In the genomic region with DNA sequence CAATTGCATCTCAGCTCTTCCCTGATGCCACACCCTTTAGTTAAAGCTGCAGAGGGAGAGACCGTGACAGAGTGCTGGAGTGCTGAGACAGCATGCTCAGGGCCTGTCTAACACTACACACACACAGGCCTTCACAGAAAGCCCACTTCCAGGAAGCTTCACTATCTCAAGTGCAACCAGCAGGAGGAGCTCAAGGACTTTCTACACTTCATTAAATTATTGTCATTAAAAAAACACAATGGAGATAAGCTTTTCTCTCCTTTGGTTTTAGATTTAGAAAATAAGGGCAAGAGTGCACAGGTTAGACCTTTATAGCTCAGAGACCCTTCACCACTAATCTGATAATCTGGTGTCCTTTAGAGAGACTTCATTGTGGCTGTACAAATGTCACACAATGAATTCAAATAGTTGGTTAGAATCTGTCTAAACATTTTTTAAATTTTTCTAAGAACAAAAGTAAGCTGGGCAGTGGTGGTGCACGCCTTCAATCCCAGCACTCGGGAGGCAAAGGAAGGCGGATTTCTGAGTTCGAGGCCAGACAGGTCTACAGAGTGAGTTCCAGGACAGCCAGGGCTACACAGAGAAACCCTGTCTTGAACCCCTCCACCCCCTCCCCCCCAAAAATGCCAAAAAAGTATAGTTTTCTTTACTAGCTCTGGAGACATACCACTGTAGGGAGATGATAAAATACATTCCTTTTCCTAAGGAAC, we compare ENCODE assay signal across 8 mouse cellular contexts. TPM values are rescaled to one million over a fixed set of nuclear protein-coding genes. Genes with fewer than 3 reads are reported as not detected.
DNase-seq lines count a peak whose midpoint lies in the region; ATAC-seq and TF ChIP-seq lines count a peak whose summit lies in the region.

No protein-coding gene starts in this region.

- H3K36me3 ChIP-seq in heart, embryonic 11.5 days (ENCODE audit: control insufficient read depth, insufficient read depth, low read length) = peaks cover 2% of the 10 kb centered on the region; the same call in 1 of the 2 replicates
- H3K36me3 ChIP-seq in embryonic facial prominence, embryonic 10.5 days (replicated peaks) = peaks cover 69% of the 10 kb centered on the region
- H3K36me3 ChIP-seq in hindbrain, embryonic 11.5 days (ENCODE audit: control insufficient read depth, insufficient read depth, low read length) = no peaks in the 10 kb centered on the region
- H3K36me3 ChIP-seq in midbrain, embryonic 14.5 days (ENCODE audit: control insufficient read depth, insufficient read depth, low read length) = peaks cover 16% of the 10 kb centered on the region
- H3K36me3 ChIP-seq in thymus, adult 2 months (ENCODE audit: control insufficient read depth, insufficient read depth, low read length) = peaks cover 53% of the 10 kb centered on the region

- no peaks in the 10 kb centered on the region for H3K4me1 ChIP-seq in heart, embryonic 11.5 days (ENCODE audit: control insufficient read depth, insufficient read depth, low read length)
- H3K4me1 ChIP-seq in embryonic facial prominence, embryonic 10.5 days = no peaks in the 10 kb centered on the region
- no peaks in the 10 kb centered on the region for H3K4me1 ChIP-seq in hindbrain, embryonic 11.5 days (replicated peaks; ENCODE audit: control insufficient read depth, insufficient read depth, low read length)
- no peaks in the 10 kb centered on the region for H3K4me1 ChIP-seq in midbrain, embryonic 14.5 days (ENCODE audit: control insufficient read depth, insufficient read depth, low read length)
- no peaks in the 10 kb centered on the region for H3K4me1 ChIP-seq in thymus, adult 2 months (replicated peaks; ENCODE audit: control insufficient read depth, insufficient read depth, low read length)

- intact Hi-C loops in left cerebral cortex, postnatal 10 days (cut with DNase I) = loop anchor here (2.0 kb wide), 1 partner anchor 456 kb away; no protein-coding TSS in a partner anchor

- H3K27me3 ChIP-seq in heart, embryonic 11.5 days (ENCODE audit: control insufficient read depth, insufficient read depth, low read length) = no peaks in the 10 kb centered on the region
- no peaks in the 10 kb centered on the region for H3K27me3 ChIP-seq in embryonic facial prominence, embryonic 10.5 days (replicated peaks; ENCODE audit: low read depth, poor library complexity, severe bottlenecking)
- no peaks in the 10 kb centered on the region for H3K27me3 ChIP-seq in hindbrain, embryonic 11.5 days (ENCODE audit: control insufficient read depth, insufficient read depth, low read length)
- H3K27me3 ChIP-seq in midbrain, embryonic 14.5 days (ENCODE audit: control insufficient read depth, insufficient read depth, low read length) = no peaks in the 10 kb centered on the region
- no peaks in the 10 kb centered on the region for H3K27me3 ChIP-seq in thymus, adult 2 months (ENCODE audit: control insufficient read depth, insufficient read depth, low read length)

- no peaks in the 10 kb centered on the region for H3K9me3 ChIP-seq in heart, embryonic 11.5 days (replicated peaks; ENCODE audit: control insufficient read depth, low read length)
- H3K9me3 ChIP-seq in embryonic facial prominence, embryonic 10.5 days = no peaks in the 10 kb centered on the region
- no peaks in the 10 kb centered on the region for H3K9me3 ChIP-seq in hindbrain, embryonic 11.5 days (ENCODE audit: control insufficient read depth, low read length)
- no peaks in the 10 kb centered on the region for H3K9me3 ChIP-seq in midbrain, embryonic 14.5 days (ENCODE audit: control insufficient read depth, low read length)

- ATAC-seq in heart, embryonic 11.5 days (replicated peaks; ENCODE audit: insufficient number of reproducible peaks, low FRiP score, low TSS enrichment) = no peak
- peak; percentile 68 for ATAC-seq in hindbrain, embryonic 11.5 days (ENCODE audit: low FRiP score)
- peak; percentile 69; the same call in 1 of the 2 replicates for ATAC-seq in midbrain, embryonic 14.5 days (ENCODE audit: low FRiP score, low TSS enrichment)

- no peak overlapping the region for H3K9ac ChIP-seq in heart, embryonic 11.5 days (ENCODE audit: low read depth, low read length)
- no peak overlapping the region for H3K9ac ChIP-seq in hindbrain, embryonic 11.5 days (ENCODE audit: low read depth, low read length)
- H3K9ac ChIP-seq in midbrain, embryonic 14.5 days (replicated peaks; ENCODE audit: low read length) = no peak overlapping the region

- TF ChIP-seq CTCF in thymus, adult 2 months (IDR thresholded peaks at IDR 0.05; ENCODE audit: borderline replicate concordance, control insufficient read depth, extremely low read depth, insufficient read depth, low read length, poor library complexity) = no peak

- WGBS in heart, embryonic 11.5 days (ENCODE audit: insufficient replicate concordance) = 71% methylated on average over 5 of the region's 5 CpGs
- 82% methylated on average over 5 of the region's 5 CpGs for WGBS in embryonic facial prominence, embryonic 10.5 days
- WGBS in hindbrain, embryonic 11.5 days = 64% methylated on average over 5 of the region's 5 CpGs
- WGBS in midbrain, embryonic 14.5 days = 45% methylated on average over 5 of the region's 5 CpGs
- 79% methylated on average over 5 of the region's 5 CpGs for WGBS in thymus, adult 2 months

- no peak overlapping the region for H3K4me2 ChIP-seq in heart, embryonic 11.5 days
- no peak overlapping the region for H3K4me2 ChIP-seq in hindbrain, embryonic 11.5 days (replicated peaks; ENCODE audit: low read depth, low read length)
- H3K4me2 ChIP-seq in midbrain, embryonic 14.5 days (ENCODE audit: low read length) = no peak overlapping the region

- H3K4me3 ChIP-seq in heart, embryonic 11.5 days (ENCODE audit: low read depth, low read length) = no peak overlapping the region
- no peak overlapping the region for H3K4me3 ChIP-seq in embryonic facial prominence, embryonic 10.5 days
- H3K4me3 ChIP-seq in hindbrain, embryonic 11.5 days (ENCODE audit: low read depth, low read length) = no peak overlapping the region
- no peak overlapping the region for H3K4me3 ChIP-seq in midbrain, embryonic 14.5 days (replicated peaks; ENCODE audit: low read depth, low read length)
- no peak overlapping the region for H3K4me3 ChIP-seq in thymus, adult 2 months (ENCODE audit: control insufficient read depth, insufficient read depth, low read length)

- DNase-seq in heart, adult 18-20 months = peak; percentile 13 to 57
- DNase-seq in Muller cell, postnatal 12 days (ENCODE audit: inconsistent ontology term) = peak; percentile 52
- DNase-seq in embryonic facial prominence, embryonic 10.5 days (ENCODE audit: low spot score) = peak; percentile 30
- DNase-seq in hindbrain, embryonic 11.5 days (ENCODE audit: low spot score) = peak; percentile 78
- DNase-seq in left cerebral cortex, postnatal 10 days (ENCODE audit: extremely low spot score in 1 of 2, low spot score in 2 of 2) = peak; percentile 51 to 59
- DNase-seq in midbrain, embryonic 14.5 days = peak; percentile 87
- peak; percentile 68 for DNase-seq in thymus, adult 2 months

- H3K27ac ChIP-seq in heart, embryonic 11.5 days (ENCODE audit: low read depth, low read length) = no peak overlapping the region
- no peak overlapping the region for H3K27ac ChIP-seq in embryonic facial prominence, embryonic 10.5 days (replicated peaks)
- H3K27ac ChIP-seq in hindbrain, embryonic 11.5 days (ENCODE audit: low read depth, low read length) = no peak overlapping the region
- no peak overlapping the region for H3K27ac ChIP-seq in midbrain, embryonic 14.5 days (replicated peaks; ENCODE audit: low read depth, low read length)
- H3K27ac ChIP-seq in thymus, adult 2 months (ENCODE audit: control insufficient read depth, insufficient read depth, low read length) = no peak overlapping the region

- no peak for TF ChIP-seq POLR2A in thymus, adult 2 months (IDR thresholded peaks at IDR 0.05; ENCODE audit: control insufficient read depth, extremely low read depth, insufficient read depth, low read length, poor library complexity)

RNA-seq across cellular contexts. Expression of gene Mcm6, which starts 9.4 kb away (rescaled TPM):
- 1 to 10 TPM; 6.0 to 6.5 TPM for total RNA-seq in heart, adult 18-20 months (2021)
- 192 and 204 TPM in 2 replicates for polyA plus RNA-seq in heart, embryonic 11.5 days (2014; fragmentation: Nextera tagmentation; extraction: Ambion mirVana)
- 308 and 329 TPM in 2 replicates for polyA plus RNA-seq in embryonic facial prominence, embryonic 10.5 days (2016; fragmentation: Nextera tagmentation; extraction: Ambion mirVana)
- 257 and 285 TPM in 2 replicates for polyA plus RNA-seq in hindbrain, embryonic 11.5 days (2014; fragmentation: Nextera tagmentation; extraction: Ambion mirVana)
- 10 to 100 TPM; 14.6 to 15.6 TPM for total RNA-seq in left cerebral cortex, postnatal 10 days (2021)
- 41.3 and 77.8 TPM in 2 replicates for polyA plus RNA-seq in midbrain, embryonic 14.5 days (2014; fragmentation: Nextera tagmentation; extraction: Ambion mirVana)
- polyA plus RNA-seq in thymus, adult 2 months (2012; rRNA removed) = 76.2 and 96.6 TPM in 2 replicates

RNA-seq across cellular contexts. Expression of gene Lct, which starts 40.8 kb away (rescaled TPM):
- total RNA-seq in heart, adult 18-20 months (2021) = not detected
- polyA plus RNA-seq in heart, embryonic 11.5 days (2014; fragmentation: Nextera tagmentation; extraction: Ambion mirVana) = 0.03 TPM in 1 of 2 replicates, not detected in the other
- polyA plus RNA-seq in embryonic facial prominence, embryonic 10.5 days (2016; fragmentation: Nextera tagmentation; extraction: Ambion mirVana) = 0.31 and 0.55 TPM in 2 replicates
- 0.14 and 0.20 TPM in 2 replicates for polyA plus RNA-seq in hindbrain, embryonic 11.5 days (2014; fragmentation: Nextera tagmentation; extraction: Ambion mirVana)
- total RNA-seq in left cerebral cortex, postnatal 10 days (2021) = 1 to 10 TPM; 5.4 to 6.1 TPM
- 0.12 TPM in 2 replicates for polyA plus RNA-seq in midbrain, embryonic 14.5 days (2014; fragmentation: Nextera tagmentation; extraction: Ambion mirVana)
- polyA plus RNA-seq in thymus, adult 2 months (2012; rRNA removed) = 0.15 and 0.19 TPM in 2 replicates

RNA-seq across cellular contexts. Expression of gene Dars, which starts 48.3 kb away (rescaled TPM):
- total RNA-seq in heart, adult 18-20 months (2021) = 10 to 100 TPM; 69.2 to 71.5 TPM
- polyA plus RNA-seq in heart, embryonic 11.5 days (2014; fragmentation: Nextera tagmentation; extraction: Ambion mirVana) = 71.1 and 79.2 TPM in 2 replicates
- 168 and 182 TPM in 2 replicates for polyA plus RNA-seq in embryonic facial prominence, embryonic 10.5 days (2016; fragmentation: Nextera tagmentation; extraction: Ambion mirVana)
- 151 and 159 TPM in 2 replicates for polyA plus RNA-seq in hindbrain, embryonic 11.5 days (2014; fragmentation: Nextera tagmentation; extraction: Ambion mirVana)
- 10 to 100 TPM; 64.0 to 67.9 TPM for total RNA-seq in left cerebral cortex, postnatal 10 days (2021)
- polyA plus RNA-seq in midbrain, embryonic 14.5 days (2014; fragmentation: Nextera tagmentation; extraction: Ambion mirVana) = 96.7 and 111 TPM in 2 replicates
- polyA plus RNA-seq in thymus, adult 2 months (2012; rRNA removed) = 16.3 and 17.6 TPM in 2 replicates

Comparison
In these comparisons a context has a peak if more than half of its experiments do, and no peak if none do; other contexts are left out.
1. DNase-seq: peak in every context shown above with its lines; median percentile 87 in midbrain, embryonic 14.5 days; 78 in hindbrain, embryonic 11.5 days; 68 in thymus, adult 2 months; 55 in left cerebral cortex, postnatal 10 days; 52 in Muller cell, postnatal 12 days; 35 in heart, adult 18-20 months; 30 in embryonic facial prominence, embryonic 10.5 days.